Mouse (Mus musculus): ENCODE measurements around the gene Wdfy3.
"Not testable (repeated sequence)": the region's sequence is repeated elsewhere in the genome, so short reads cannot be mapped to it uniquely, and the experiment has no call there.

The Wdfy3 gene

DNA sequence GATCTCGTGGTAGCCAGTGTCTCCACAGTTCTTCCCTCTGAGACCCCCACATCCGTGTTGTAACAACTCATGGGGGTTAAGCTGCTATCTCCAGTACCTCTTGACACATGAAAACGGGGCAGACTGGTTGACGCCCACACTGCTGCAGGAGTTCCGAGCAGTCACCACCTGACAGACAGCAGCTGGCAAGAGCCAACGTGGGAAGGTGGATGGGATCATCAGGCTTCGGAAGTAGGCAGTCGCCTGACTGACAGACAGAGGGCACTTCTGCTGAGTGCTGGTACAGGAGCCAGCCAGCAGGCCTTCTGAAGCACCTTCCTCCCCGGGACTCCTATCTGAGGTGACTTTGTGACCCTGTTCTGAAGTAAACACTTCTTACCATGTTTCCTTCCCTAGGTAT lies 191.3 kb downstream of the Wdfy3 start:
- no peak for DNase-seq

DNA sequence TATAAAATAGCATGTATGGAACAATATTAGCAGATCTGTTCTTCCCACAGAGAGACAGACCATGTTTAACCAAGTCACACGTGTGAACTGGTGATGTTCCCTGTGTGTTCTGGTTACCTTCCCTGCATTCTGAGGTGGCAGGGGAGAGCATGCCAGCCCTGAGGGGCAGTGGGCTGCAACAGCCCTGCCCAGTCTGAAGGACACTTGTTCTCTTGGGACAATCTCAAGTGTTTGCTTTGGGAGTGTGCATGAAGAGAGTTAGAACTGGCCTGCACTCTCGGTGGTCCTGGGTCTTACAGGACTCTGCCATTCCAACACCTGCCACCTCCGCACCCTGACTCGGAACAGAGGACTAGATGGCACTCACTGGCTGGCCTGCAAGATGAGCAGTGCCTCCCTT lies 193.5 kb downstream of the Wdfy3 start:
- DNase-seq, result no peak

DNA sequence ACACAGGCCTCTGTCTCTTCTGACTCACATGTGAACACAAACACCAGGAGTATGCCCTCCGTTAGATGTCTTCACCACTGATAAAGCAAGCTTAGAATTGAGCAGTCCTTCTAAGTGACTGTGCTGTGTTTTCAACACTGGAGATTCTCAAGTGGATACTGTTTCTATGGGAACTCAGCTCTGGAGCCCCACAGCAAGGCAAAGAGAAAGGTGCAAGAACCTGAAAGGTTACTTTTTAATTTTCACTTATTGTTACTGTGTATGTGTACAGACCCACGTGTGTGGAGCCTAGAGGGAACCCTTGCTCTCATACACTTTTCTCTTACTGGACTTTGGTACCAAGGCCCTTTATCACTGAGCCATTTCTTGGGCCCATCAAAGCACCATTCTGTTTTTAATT lies 203.0 kb downstream of the Wdfy3 start:
- no peak for DNase-seq

DNA sequence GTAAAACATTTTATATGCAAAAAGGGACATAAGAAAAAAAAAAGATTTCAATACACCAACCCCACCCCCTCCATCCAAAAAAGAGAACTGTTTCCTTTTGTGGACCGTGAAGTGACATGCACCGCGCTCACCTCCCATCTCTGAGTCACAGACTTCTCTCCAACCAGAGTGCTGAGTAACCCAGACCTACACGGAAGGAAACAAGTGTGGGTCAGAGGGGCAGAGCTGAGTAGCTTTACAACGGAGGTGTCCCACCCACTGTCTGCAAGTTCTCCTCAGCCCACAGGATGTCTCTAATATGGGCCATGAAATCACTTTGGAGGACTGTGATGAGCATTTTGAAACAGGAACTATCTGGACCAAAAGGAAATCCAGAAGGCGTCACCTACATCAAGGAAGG lies 205.8 kb downstream of the Wdfy3 start:
- DNase-seq, result no peak

DNA sequence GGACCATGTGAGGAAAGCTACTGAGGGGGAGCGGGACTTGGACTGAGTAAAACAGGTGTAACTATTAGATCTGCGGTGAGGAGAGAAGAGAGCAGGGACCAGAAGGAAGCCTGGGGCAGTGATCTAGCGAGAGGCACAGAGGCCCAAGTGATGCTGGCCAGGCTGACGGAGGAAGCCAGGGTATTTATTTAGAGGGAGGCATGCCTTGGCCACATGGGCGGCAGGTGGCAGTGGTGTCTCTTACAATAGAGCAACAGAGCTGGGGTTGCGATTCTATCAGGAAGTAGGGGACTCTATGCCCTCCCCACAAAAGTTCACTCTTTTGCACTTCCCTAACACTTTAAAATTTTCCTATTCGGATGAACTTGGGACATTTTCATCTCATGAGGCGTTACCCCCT lies 207.1 kb downstream of the Wdfy3 start:
- DNase-seq, result no peak

DNA sequence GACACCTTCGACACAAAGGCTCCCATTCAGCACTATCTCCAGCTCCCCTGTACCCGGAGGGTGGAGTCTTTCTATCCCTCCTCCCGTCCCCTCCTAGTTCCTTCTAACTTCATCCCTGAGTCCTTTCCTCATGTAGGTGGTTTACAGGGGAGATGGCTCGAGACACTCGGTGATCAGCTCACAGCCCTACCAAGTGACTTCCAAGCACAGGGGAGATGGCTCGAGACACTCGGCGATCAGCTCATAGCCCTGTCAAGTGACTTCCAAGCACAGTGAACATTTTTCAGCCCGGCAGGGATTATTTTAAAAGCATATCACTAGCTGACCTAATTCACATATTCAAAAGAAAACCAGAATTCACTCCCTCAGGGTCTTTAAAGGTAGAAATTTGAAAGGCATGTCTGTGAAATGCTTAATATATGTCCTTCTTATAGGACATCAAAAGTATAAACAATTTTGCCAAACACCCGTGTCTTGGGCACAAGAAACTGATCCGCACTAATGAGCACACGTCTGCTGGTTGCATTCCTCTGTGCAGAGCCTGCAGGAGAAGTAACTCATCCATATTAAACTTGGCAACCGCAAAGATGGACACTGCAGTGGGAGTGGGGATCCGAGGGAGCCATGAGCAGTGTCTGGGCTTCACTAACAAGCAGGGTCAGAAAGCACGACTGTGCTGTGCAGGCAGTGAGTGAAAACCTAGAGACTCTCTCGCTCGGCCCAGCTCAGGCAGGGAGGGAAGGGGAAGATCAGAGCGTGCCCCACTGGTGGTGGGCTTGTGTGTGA lies 207.7 kb downstream of the Wdfy3 start:
- DNase-seq, result no peak

DNA sequence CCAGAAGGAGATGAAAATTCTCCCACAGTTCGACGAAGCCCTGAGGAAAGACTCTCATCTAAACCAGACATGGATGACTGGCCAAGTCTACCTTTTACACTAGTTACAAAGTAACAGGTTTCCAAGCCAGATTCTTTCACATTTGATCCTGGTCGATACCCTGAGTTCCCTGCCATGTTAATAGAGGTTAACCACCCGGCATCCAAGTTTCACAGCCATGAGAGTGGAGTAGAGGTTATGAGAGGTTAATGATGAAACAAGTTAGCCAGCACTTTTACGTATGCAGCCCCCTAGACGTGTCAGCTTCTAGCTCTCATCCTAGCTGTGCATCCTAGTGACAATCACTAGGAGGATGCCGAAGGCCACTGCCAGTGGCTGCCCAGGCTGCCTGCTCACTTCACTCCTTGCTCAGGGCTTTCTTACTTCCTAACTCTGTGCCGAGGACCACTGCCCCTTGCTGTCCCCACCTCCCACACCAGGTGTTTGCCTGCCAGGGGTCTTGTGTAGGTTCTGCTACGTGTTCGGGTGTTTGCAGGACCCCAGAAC lies 210.8 kb downstream of the Wdfy3 start:
- no peak for DNase-seq

DNA sequence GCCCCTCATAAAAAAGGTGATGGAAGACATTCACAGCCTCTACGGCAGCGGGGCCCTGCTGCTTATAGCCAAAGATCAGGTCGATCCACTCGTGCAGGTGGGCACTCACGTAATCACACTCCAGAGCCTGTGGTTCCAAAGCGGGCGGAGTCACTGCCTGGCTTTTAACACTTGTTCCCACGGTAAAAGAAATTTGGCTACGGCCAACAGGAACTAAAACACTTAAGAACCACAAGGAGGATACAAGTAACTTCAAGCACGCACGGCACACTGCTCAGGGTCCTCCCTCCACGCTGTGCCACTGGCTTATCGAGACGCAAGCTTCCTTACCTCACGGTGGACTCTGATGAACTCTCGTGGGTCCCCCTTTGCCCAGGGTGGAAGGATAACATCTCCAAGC lies 214.2 kb downstream of the Wdfy3 start:
- DNase-seq, result no peak

DNA sequence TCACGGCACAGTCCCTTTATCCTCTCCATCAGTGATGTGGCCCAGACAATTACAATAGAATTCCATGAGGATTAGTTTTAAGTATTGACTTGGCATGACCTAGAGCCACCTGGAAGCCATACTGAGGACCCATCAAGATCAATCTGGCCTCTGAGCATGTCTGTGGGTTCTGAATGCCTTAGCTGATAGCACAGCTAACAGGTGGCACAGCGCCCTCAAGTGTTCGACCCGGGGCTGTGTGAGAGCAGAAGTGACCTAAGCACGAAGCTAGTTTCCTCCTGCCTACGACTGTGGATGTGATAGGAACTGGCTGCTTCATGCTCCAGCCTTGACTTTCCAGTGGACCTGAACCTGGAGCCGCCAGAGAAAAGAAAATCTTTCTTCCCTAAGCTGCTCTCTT lies 215.1 kb downstream of the Wdfy3 start:
- no peak for DNase-seq

DNA sequence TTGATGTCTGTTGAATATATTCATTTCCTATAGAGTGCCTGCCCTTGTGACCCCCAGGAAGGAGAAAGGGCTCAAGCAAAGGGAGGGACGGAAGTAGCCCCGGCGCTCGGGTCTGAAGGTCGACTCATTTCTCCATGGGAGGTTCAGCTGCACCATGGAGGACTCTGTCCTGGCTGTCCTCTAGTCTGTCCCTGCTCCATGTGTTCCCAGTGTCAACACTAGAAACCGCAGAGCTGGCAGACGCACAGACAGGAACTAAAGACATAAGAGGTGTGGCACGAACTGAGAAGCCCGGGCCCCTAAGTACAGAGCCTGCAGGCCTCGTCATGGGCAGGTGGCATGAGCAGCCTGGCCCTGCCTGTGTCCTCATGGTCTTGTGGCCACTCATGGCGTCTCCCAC lies 215.6 kb downstream of the Wdfy3 start:
- no peak for DNase-seq

DNA sequence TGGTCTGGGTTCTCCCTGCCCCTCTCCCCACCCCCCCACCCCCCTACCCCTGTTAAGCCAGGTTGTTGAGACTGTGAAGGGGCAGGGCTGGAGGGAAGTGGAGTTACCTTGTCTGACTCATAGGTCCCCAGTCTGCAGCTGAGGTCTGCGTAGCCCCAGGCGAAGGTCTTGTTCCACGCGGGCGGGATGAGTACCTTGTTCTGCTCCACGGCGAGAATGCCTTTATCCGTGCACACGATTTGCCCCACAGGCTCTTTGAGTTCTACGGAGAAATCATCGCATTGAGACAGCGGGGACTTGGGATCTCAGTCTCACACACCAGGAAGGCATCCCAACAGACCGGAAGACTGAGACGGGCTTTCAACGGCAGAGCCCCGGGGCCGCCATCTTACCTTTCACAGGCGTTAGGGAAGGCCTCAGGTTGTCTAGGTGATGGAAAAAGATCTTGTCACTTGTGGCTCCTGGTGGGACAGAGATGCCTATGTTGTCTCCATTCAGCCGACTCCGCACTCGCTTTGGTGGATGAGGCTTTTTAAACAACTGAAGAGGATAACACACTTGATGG lies 217.5 kb downstream of the Wdfy3 start:
- no peak for DNase-seq

DNA sequence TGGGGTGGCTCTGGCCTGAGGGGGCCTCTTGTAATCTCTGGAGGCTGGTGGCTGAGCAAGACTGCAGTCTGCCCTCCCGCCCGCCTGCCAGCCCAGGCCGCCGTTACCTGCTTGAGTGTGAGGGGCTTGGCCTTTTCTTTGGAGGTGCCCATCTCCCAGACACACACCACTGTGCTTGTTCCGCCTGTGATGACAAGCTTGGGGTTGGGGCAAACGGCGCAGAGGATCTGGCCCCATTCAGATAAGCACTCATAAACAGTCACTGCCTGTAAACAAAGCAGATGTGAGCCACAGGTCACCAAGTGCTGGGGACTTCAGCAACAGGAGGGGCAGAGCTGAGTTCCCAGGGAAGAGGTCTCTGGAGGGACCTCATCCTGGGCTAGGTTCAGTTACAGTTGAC lies 218.6 kb downstream of the Wdfy3 start:
- DNase-seq, result no peak

DNA sequence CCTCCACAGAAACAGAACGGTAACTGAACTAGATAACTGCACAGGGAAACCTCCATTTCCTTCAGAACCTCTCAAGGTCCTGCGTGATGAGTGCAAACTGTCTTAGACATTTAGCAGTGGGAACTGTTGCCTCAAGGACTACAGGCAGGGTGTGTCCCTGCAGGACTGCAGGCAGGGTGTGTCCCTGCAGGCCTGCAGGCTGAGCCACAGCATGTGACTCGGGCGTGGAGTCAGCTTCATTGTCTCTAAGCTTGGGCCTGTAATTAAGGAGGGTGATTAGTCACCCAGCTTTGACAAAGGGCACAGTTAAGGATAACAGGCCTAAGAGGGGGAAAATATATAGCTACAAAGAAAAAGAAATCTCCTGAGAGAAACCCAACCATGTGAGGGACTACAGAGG lies 222.0 kb downstream of the Wdfy3 start:
- no peak for DNase-seq

DNA sequence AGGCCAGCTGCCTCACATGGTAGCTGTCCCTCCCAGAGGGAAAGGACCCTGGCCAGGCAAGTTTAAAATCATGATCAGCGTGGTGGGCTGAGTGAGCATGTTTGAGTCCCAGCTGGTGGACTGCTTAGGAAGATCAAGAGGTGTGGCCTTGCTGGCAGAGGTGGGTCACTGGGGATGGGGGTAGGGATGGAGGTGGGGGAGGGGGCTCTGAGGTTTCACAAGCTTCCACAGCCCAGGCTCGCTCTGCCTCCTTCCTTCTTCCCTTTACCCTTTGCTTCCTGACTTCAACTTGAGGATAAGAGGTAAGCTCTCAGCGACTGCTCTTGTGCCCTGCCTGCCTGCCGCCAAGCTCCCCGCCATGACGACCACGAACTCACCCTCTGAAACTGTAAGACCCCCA lies 222.4 kb downstream of the Wdfy3 start:
- no peak for DNase-seq

DNA sequence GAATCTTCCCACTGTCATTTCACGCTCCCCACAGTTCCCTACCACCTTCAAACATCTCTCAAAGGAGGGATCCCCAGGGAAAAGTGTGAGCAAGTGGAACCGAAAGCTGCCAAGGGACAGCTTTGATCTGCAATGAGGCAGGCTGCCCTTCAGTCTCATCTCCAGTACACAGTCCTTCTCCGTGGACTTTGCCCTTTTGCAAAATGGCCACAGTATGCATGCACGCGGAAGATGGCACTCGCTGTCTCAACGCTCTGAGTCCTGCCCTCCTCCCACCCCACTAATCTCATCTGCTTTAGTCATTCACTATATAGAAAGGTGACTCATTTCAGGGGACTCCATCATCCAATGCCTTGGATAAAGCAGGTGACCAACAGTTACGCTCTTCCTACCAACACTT lies 223.8 kb downstream of the Wdfy3 start:
- no peak for DNase-seq

DNA sequence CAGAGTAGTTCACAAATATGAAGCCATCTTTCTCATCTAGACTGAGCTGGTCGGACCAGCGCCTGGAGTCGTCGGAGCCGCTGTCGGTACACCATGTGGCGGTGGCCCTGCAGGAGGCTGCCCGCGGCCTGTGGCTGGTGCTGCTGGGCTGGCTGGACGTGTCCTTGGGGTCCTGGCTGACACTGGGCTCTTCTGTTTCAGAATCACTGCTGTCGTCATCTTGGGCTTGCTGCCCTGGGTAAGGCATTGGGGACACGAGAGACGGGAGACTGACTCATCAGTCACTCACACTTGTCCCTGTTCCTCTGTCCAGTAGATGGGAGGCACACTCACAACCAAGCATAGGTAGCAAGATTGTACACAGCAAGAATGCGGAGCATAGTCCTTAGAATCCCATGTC lies 224.7 kb downstream of the Wdfy3 start:
- no peak for DNase-seq

DNA sequence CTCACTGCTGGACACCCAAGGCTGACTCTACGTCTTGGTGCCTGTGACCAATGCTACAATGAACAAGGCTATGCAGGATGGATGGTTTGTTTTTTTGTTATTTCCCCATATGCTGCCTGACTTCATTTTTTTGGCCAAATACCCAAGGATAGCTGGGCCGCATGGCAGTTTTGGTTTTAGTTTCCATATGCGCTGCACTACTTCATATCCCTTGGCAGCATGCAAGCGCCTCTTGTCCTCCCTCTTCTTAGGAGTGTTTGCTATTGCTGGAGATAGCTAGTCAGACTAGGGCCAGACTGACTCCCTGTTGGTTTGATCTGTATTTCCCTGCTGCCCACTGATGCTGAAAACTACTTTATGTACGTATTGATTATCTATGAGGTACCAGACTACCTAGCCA lies 229.2 kb downstream of the Wdfy3 start:
- DNase-seq, result no peak

DNA sequence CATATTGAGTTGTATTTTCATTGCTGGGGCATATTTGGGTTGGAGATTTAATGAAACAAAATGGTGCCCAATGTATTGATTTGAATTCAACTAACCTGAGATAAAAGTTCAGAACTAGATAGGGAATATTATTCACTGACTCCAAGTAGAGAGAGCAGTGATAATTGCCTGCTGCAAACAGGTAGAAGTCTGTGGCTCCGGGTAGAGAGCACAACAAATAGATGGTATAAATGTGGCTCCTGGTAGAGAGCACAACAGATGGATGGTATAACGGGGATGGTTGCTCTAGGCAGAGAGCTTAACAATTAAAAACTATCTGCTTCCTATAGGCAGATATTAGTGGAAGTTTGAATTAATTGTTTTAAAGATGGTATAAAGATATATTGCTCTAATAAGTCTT lies 232.1 kb downstream of the Wdfy3 start:
- DNase-seq, result not testable (repeated sequence)

DNA sequence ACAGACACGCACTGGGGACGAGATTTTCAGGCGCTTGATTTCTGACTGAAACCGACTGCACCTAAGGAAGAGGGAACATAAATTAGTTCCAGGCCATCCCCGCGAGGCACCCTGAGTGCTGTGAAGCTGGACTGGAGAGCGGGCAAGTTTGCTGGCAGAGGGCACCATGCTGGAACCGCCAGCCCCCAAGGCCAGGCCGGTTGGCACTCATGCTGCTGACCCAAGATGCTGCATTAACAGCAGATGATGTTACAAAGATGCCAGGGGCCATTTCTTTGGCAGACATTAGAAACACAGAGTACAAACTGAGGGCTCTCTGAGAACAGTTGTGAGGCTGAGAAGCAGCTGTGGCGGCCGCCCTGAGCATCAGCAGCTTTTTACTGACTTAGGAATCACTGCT lies 233.5 kb downstream of the Wdfy3 start:
- DNase-seq, result no peak

DNA sequence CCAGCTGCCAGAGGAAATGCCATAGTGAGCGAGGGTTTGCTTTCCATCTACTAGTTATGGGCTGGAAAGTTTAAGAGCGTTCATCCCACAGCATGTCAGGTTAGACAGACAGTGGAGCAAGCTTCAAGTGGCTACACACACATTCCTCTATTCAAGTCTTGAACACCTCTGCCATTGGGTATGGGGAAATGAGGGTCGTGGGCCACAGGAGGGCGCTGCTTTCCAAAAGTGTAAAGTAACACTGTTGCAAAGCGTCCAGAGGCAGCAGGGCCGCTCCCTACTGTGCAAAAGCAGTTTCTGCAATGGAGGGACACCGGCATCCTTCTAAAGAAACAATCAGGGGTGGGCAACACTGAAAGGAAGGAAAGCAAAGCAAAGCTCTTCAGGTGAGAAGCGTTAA lies 235.8 kb downstream of the Wdfy3 start:
- DNase-seq, result no peak

DNA sequence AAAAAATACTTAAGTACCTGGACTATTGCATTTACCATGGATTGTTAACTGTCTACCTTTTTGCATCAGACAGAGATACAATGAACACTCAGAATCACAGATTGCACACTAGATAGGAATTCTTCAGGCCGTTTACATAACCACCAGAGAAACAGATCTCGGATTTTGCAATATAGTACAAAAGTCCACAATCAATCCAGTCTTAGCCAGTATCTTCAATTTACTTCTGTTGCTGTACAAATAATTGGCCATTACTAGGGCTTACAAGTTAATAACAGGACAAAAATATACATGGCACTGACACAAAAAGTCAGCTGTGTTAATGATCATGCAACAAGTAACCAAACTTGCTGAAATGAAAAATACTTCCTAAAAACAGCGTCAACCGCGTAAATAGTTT lies 236.7 kb downstream of the Wdfy3 start:
- DNase-seq, result no peak

DNA sequence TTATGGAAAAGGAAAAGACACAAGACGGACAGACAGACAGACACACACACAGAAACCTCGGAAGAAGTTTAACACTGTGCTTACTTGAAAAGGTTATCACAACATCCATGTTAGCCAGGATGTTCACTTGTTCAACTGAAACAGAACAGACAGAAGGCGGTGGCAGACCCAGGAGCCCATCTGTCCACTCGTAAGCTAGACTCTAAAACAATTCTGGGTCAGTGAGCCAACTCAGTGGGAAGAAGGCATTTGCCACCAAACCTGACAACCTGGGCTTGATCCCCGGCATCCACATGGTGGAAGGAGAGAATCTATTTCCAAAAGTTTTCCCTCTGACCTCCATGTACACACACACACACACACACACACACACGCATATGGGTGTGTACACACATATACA lies 237.7 kb downstream of the Wdfy3 start:
- DNase-seq, result no peak

DNA sequence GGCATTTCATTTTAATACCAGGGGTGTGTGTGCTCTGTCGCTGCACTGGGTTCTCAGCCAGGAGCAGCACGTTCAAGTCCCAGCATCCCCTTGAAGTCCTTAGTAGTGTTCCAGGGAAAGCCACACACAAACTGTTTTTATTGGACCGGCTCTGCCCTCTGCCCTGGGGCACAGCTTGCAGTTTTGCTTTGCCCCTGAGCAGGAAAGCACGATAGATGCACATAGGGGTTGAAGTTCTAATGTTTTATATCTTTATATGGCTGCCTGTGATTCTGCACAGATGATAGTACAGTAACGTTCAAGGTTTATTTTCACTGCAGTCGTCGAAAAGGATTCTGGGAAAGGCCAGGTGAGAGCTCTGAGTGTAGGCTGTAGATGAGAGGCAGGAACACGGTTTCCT lies 239.5 kb downstream of the Wdfy3 start:
- DNase-seq, result no peak

DNA sequence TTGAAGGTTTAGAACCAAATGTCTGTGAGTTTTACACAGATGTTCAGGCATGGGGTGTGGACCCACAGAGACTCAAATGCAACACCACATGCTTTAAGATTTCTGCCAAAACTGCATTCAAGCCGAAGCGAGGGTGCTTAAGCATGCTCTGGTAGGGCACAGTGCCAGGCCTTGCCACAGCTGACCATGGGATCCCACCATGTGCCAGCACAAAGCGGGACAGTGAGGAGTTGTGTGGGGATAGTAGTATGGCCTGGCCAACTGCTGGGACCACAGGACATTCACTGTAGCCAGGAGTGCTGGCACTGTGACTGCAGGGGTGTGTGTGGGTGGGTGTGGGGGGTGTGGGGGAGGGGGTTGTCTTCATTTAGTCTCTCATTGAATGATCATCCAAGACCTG lies 240.8 kb downstream of the Wdfy3 start:
- DNase-seq, result no peak

DNA sequence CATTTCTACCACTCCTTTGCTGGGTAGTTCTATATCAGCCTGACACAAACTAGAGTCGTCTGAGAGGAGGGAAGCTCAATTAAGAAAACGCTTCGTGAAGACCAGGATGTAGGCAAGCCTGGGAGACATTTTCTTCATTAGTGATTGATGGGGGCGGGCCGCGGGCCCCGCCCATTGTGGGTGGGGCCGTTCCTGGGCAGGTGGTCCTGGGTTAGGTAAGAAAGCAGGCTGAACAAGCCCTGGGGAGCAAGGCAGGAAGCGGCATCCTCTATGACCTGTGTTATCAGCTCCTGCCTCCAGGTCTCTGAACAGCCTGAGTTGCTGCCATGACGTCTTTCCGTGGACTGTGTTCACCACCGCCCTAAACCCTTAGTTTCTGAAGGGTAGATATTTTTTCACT lies 242.2 kb downstream of the Wdfy3 start:
- no peak for DNase-seq

All from embryo, embryonic 11 days (tissue).